Mouse (Mus musculus) E14TG2a.4 (cell line): Measurements from ENCODE around the gene Trmt1l.
"Not testable (repeated sequence)": the region's sequence is repeated elsewhere in the genome, so short reads cannot be mapped to it uniquely, and the experiment has no call there.

Experiments used
- H3K27me3 ChIP-seq: 2 replicates; pipeline ENCODE4 v1.6.1; 2014; ENCODE audit warnings: low read length, control low read depth; ENCODE audit not compliant: insufficient read depth
- H3K36me3 ChIP-seq: 2 replicates; pipeline ENCODE4 v1.6.1; 2014; ENCODE audit warnings: low read length, control low read depth; ENCODE audit not compliant: insufficient read depth
- H3K4me1 ChIP-seq: replicated peaks from 2 replicates; pipeline ENCODE4 v1.6.1; 2014; ENCODE audit warnings: low read depth, low read length, control low read depth
- H3K4me3 ChIP-seq: replicated peaks from 2 replicates; pipeline ENCODE4 v1.5.1; 2014; ENCODE audit warnings: mild to moderate bottlenecking, low read length
- H3K9me3 ChIP-seq: 2 replicates; pipeline ENCODE4 v1.6.1; 2014; ENCODE audit warnings: low read length, control low read depth
- CTCF ChIP-seq: conservative IDR thresholded peaks from 2 replicates; pipeline ENCODE4 v1.5.1; 2014; ENCODE audit warnings: low read length
- NANOG ChIP-seq: IDR thresholded peaks from 2 replicates; pipeline ENCODE4 v1.6.1; 2014; ENCODE audit warnings: borderline replicate concordance, low read length, mixed read lengths
- POU5F1 ChIP-seq: IDR thresholded peaks from 2 replicates; pipeline ENCODE4 v1.6.1; 2014; ENCODE audit warnings: low read length, borderline replicate concordance

Trmt1l gene

GRCm38 (mm10) chr1:151449866-151450265 lies 21.5 kb downstream of the Trmt1l start:
- TF ChIP-seq NANOG (no peak), CTCF (no peak), POU5F1 (no peak)
- peaks cover 77% of the 10 kb centered on the region for H3K36me3 ChIP-seq
- no peaks in the 10 kb centered on the region for H3K27me3 ChIP-seq
- H3K4me3 ChIP-seq, result no peak overlapping the region
- no peaks in the 10 kb centered on the region for H3K9me3 ChIP-seq
- no peaks in the 10 kb centered on the region for H3K4me1 ChIP-seq

DNA sequence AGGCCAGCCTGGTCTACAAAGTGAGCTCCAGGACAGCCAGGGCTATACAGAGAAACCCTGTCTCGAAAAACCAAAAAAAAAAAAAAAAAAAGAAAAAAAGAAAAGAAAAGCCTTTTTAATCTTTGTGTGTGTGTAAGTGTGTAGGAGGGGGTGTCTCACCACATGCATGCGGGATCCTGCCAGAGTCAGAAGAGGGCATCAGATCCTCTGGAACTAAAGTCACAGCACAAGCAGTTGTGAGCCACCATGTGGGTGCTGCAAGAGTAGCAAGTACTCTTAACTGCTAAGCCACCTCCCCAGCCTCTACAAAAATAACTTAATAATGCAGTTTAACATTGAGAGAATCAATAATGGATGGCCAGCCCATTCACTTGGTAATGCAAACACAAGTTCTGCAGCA lies 22.5 kb downstream of the Trmt1l start:
- H3K27me3 ChIP-seq, result no peaks in the 10 kb centered on the region
- H3K4me1 ChIP-seq, result no peaks in the 10 kb centered on the region
- no peak overlapping the region for H3K4me3 ChIP-seq
- H3K9me3 ChIP-seq, result no peaks in the 10 kb centered on the region
- TF ChIP-seq POU5F1 (no peak), NANOG (no peak), CTCF (no peak)
- peaks cover 67% of the 10 kb centered on the region for H3K36me3 ChIP-seq

DNA sequence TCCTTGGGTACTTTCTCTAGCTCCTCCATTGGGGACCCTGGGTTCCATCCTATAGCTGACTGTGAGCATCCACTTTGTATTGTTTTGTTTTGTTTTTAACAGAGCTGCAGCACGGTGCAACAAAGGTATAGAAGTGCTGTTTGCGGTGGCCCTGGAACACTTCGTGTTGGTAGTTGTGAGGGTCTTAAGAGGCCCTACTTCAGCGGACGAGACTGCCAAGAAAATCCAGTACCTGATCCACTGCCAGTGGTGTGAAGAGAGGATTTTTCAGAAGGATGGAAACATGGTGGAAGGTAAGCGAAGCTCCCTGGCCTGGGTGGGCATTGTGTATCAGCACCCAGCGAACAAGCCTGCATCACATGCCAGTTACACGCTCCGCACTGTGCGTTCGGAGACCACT lies 23.6 kb downstream of the Trmt1l start:
- no peaks in the 10 kb centered on the region for H3K9me3 ChIP-seq
- H3K4me3 ChIP-seq, result no peak overlapping the region
- peaks cover 63% of the 10 kb centered on the region for H3K36me3 ChIP-seq
- no peak for TF ChIP-seq NANOG
- TF ChIP-seq CTCF, result no peak
- TF ChIP-seq POU5F1, result no peak
- H3K4me1 ChIP-seq, result peaks cover under 1% of the 10 kb centered on the region; the same call in 1 of the 2 replicates
- H3K27me3 ChIP-seq, result no peaks in the 10 kb centered on the region

DNA sequence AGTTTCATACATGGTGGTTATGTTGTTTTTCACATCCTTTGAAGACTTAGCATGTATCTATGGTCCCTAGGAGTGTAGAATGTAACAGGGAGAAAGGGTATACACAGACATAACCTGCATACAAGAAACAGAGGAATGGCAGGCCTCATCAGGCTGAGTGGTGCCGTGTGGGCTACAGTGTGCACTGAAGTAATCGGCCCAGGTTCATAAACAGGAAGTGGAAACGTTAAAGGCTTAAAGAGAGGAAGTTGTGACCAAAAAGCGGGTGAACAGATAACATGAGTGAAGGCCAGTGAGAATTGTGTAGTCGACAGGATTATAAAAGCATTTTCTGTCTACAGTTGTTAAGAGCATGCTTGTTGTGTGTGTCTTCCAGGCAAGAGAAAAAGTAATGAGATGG lies 28.7 kb downstream of the Trmt1l start:
- H3K4me3 ChIP-seq, result no peak overlapping the region
- TF ChIP-seq CTCF (no peak), POU5F1 (no peak), NANOG (no peak)
- peaks cover 56% of the 10 kb centered on the region for H3K36me3 ChIP-seq
- no peaks in the 10 kb centered on the region for H3K27me3 ChIP-seq
- no peaks in the 10 kb centered on the region for H3K9me3 ChIP-seq
- H3K4me1 ChIP-seq, result peaks cover 8% of the 10 kb centered on the region

GRCm38 (mm10) chr1:151461265-151461664 lies 32.9 kb downstream of the Trmt1l start:
- peaks cover 19% of the 10 kb centered on the region for H3K4me1 ChIP-seq
- no peaks in the 10 kb centered on the region for H3K27me3 ChIP-seq
- peaks cover 33% of the 10 kb centered on the region for H3K36me3 ChIP-seq
- no peaks in the 10 kb centered on the region for H3K9me3 ChIP-seq
- no peak overlapping the region for H3K4me3 ChIP-seq
- TF ChIP-seq CTCF (peak; percentile 47), POU5F1 (no peak)

DNA sequence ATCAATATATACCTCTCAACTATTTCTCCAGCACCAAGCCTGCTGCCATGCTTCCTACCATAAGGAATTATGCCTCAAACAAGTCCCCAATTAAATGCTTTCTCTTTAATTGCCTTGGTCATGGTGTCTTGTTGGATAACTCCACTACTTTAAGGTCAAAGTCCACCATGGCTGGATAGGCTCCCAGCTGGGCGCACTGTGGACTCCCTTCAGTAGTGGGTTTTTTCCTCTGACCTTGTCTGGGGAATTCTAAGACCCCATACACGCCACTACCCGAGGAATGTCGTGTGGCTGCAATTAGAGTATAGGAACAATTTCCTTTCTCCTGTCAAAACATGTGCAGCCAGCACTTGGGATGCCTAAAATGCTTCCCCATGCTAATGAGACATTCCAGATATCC lies 36.6 kb downstream of the Trmt1l start:
- no peak for TF ChIP-seq CTCF
- TF ChIP-seq POU5F1, result no peak
- no peak for TF ChIP-seq NANOG

DNA sequence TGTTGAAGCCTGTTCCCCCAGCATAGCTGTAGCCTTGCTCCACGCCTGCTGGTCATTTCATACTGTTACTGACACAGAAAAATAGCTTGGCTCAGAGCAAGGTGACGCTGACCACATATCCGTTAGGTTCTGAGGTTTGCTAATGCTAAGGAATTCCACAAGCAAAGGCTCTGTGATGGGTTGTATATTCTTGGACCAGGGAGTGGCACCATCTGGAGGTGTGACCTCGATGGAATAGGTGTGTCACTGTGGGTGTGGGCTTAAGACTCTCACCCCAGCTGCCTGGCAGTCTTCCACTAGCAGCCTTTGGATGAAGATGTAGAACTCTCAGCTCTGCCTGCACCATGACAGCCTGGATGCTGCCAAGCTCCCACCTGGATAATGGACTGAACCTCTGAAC lies 38.2 kb downstream of the Trmt1l start:
- Histone ChIP-seq H3K4me1 (peaks cover 41% of the 10 kb centered on the region), H3K27me3 (no peaks in the 10 kb centered on the region), H3K36me3 (peaks cover 39% of the 10 kb centered on the region), H3K9me3 (no peaks in the 10 kb centered on the region), H3K4me3 (no peak overlapping the region)
- no peak for TF ChIP-seq NANOG
- no peak for TF ChIP-seq POU5F1
- TF ChIP-seq CTCF, result no peak

More for the DNA sequence above, 36.6 kb downstream of the Trmt1l start:
- no peaks in the 10 kb centered on the region for H3K9me3 ChIP-seq
- H3K27me3 ChIP-seq, result no peaks in the 10 kb centered on the region
- H3K36me3 ChIP-seq, result peaks cover 26% of the 10 kb centered on the region
- no peak overlapping the region for H3K4me3 ChIP-seq
- peaks cover 40% of the 10 kb centered on the region for H3K4me1 ChIP-seq

DNA sequence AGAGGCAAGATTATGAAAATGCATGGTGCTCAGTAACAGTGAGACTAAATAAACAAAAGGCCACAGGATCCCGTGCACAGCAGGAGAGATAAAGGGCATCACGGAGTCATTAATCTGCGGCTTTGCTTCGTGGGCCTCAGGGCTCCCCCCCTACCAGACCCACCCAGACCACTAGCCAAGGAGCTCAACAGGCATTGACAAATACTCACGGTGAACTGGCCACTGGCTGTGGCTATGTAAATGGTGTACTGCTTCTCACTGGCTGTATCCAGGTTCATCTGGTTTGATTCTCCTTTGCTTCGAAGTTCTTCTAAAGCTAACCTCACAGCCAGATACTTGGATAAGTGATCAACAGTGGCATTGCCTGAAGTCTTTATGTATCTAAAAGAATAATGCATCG lies 43.1 kb downstream of the Trmt1l start:
- Histone ChIP-seq H3K27me3 (no peaks in the 10 kb centered on the region), H3K4me1 (peaks cover 46% of the 10 kb centered on the region), H3K36me3 (peaks cover 82% of the 10 kb centered on the region), H3K9me3 (no peaks in the 10 kb centered on the region), H3K4me3 (no peak overlapping the region)
- TF ChIP-seq POU5F1 (no peak), NANOG (no peak), CTCF (no peak)

GRCm38 (mm10) chr1:151472386-151472785 lies 44.0 kb downstream of the Trmt1l start:
- Histone ChIP-seq H3K4me1 (peaks cover 37% of the 10 kb centered on the region), H3K36me3 (peaks cover 86% of the 10 kb centered on the region)
- not testable (repeated sequence) for H3K9me3 ChIP-seq, H3K4me3 ChIP-seq, H3K27me3 ChIP-seq

GRCm38 (mm10) chr1:151482497-151482896 lies 54.2 kb downstream of the Trmt1l start:
- Histone ChIP-seq H3K4me1 (peaks cover 34% of the 10 kb centered on the region), H3K27me3 (no peaks in the 10 kb centered on the region), H3K4me3 (no peak overlapping the region), H3K9me3 (no peaks in the 10 kb centered on the region), H3K36me3 (peaks cover 66% of the 10 kb centered on the region)
- TF ChIP-seq POU5F1 (no peak), NANOG (no peak), CTCF (no peak)
